Mouse (Mus musculus) left cerebral cortex, postnatal 14 days (tissue): ENCODE measurements around the gene Map1a. TPM values are rescaled to one million over a fixed set of nuclear protein-coding genes. Genes with fewer than 3 reads are reported as not detected.

Experiments
- DNase-seq, 2 experiments: peaks; one replicate each; pipeline ENCODE4 v3.0.0; 2021 to 2022; ENCODE audit warnings: low spot score in 2 of 2, mixed read lengths in 1 of 2
- intact Hi-C: fragments of 180-260 bp; cut with DNase I; formaldehyde crosslinking; loops from one replicate; pipeline ENCODE4 v1.15.1; 2025
- total RNA-seq, 2 experiments: library from RNA; stranded (reverse); gene quantifications; 2 replicates each; pipeline ENCODE4 v1.2.3; 2021

Map1a gene
- total RNA-seq, 2 experiments from 2014 or later = 489 to 493 TPM

GRCm38 (mm10) chr2:121298131-121298530 lies 8.7 kb downstream of the Map1a start:
- DNase-seq = no peak
- intact Hi-C loops = loop anchor here (5.0 kb wide), 2 partner anchors 59 to 106 kb away; partner anchors contain the start of genes Ckmt1 and Ppip5k1

GRCm38 (mm10) chr2:121299471-121299870 lies 10.1 kb downstream of the Map1a start:
- no peak for DNase-seq
- intact Hi-C loops = loop anchor here (5.0 kb wide), 2 partner anchors 58 to 107 kb away; partner anchors contain the start of genes Ckmt1 and Ppip5k1

DNA sequence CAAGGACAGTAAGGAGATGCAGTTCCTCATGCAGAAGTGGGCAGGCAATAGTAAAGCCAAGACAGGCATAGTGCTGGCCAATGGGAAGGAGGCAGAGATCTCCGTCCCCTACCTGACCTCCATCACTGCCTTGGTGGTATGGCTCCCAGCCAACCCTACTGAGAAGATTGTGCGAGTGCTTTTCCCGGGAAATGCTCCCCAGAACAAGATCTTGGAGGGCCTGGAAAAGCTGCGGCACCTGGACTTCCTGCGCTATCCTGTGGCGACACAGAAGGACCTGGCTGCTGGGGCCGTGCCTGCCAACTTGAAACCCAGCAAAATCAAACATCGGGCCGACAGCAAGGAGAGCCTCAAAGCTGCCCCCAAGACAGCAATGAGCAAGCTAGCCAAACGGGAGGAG lies 10.6 kb downstream of the Map1a start:
- intact Hi-C loops = no loop called here
- no peak for DNase-seq

GRCm38 (mm10) chr2:121308997-121309416 lies 19.6 kb downstream of the Map1a start:
- DNase-seq = no peak
- intact Hi-C loops = no loop called here

DNA sequence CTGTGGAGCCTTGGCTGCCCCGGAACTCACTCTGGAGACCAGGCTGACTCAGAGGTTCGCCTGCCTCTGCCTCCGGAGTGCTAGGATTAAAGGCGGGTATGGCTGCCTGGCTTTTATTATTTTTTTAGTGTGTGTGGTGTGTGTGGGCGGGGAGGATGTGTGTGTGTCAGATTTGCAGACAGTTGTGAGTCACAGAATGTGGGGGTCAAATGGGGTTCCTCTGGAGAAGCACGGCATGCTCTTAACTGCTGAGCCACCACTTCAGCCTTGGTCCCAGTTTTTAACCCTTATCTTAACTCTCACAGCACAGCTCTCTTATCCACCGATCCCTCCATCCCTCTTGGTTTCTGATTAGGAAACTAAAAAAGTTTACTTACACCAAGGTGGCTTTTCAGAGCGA lies 26.9 kb downstream of the Map1a start:
- no peak for DNase-seq

DNA sequence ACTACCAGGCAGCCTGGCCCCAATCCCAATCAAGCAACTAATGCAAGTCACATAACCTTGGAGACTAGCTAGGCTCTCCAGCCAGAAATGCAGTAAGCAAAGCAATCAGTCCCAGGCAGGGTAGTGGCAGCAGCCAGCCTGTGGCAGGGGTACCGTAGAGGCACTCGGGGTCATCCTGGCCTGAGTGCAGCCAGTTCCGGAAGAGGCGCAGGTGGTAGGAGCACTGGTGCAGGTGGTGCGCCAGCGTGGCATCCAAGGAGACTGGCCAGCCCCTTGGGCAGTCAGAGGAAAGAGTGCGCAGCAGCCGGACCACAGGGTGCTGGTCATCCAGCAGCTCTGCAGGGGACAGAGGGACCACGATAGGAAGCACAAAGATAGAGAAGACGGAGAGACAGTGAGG lies 33.6 kb downstream of the Map1a start:
- intact Hi-C loops = no loop called here
- DNase-seq = no peak

More for the DNA sequence above, 26.9 kb downstream of the Map1a start:
- intact Hi-C loops = no loop called here

GRCm38 (mm10) chr2:121323693-121324470 lies 34.5 kb downstream of the Map1a start:
- intact Hi-C loops = no loop called here

GRCm38 (mm10) chr2:121329492-121329891 lies 40.1 kb downstream of the Map1a start:
- intact Hi-C loops = no loop called here
- no peak for DNase-seq

More at GRCm38 (mm10) chr2:121323693-121324470, 34.5 kb downstream of the Map1a start:
- DNase-seq = no peak

- DNase-seq = no peak
- intact Hi-C loops = no loop called here
Observed at GRCm38 (mm10) chr2:121339057-121339456, 49.7 kb downstream of the Map1a start.

GRCm38 (mm10) chr2:121353156-121353555 lies 63.8 kb downstream of the Map1a start:
- intact Hi-C loops = no loop called here
- DNase-seq = no peak

- DNase-seq = no peak
- intact Hi-C loops = no loop called here
Observed at GRCm38 (mm10) chr2:121354378-121354777, 65.0 kb downstream of the Map1a start.

GRCm38 (mm10) chr2:121354820-121355592 lies 65.6 kb downstream of the Map1a start, which contains the start of gene Ppip5k1:
TSS of gene Ppip5k1 (minus strand) at chr2:121355396.
- peak; percentile 98 to 99 for DNase-seq
- intact Hi-C loops = loop anchor here (5.0 kb wide), 1 partner anchor 58 kb away; no protein-coding TSS in a partner anchor

DNA sequence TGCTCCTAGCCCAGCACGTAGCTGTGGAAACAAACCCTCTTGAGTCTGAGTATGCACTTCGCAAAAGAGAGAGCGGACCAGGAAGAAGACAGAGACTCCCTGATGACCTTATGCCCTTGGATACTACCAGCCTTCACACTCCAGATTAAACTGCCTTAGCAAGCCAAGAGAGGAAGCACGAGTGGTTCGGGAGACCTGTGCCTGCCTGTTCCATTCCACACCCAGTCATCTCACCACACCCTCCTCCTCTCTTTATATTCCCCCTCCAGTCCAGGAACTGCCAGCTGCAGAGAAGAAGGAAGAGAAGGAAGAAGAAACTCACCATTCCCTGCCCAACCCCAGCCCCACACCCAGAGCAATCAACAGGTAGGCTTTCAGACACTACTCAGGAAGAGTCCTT lies 68.1 kb downstream of the Map1a start, which contains the start of gene Ckmt1:
TSS of gene Ckmt1 (plus strand) at position 221 of the 400 bp plus-strand sequence.
- no peak for DNase-seq
- intact Hi-C loops = loop anchor here (5.0 kb wide), 1 partner anchor 60 kb away; no protein-coding TSS in a partner anchor

DNA sequence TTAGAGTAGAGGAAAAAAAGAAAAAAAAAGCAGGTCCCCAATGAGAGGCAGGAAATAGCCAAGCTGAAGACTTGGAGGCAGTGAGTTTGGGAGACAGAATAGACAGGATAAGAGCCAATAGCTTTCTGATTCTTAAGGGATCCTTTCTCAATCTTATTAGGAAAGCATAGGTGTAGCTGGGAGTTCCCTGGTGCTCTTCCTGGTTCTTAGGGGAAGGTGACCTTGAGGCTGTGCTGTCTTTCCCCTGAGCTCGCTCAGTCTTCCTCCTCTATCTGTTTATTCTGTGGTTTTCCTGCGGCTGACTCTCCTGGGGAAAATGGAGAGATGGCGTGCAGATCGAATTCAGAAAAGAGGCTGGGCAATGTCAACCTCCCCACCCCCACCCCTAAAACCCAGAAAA lies 68.6 kb downstream of the Map1a start:
- DNase-seq = no peak
- intact Hi-C loops = loop anchor here (5.0 kb wide), 1 partner anchor 61 kb away; no protein-coding TSS in a partner anchor

- DNase-seq = peak; percentile 83 to 85
- intact Hi-C loops = loop anchor here (5.0 kb wide), 1 partner anchor 61 kb away; no protein-coding TSS in a partner anchor
Observed at GRCm38 (mm10) chr2:121358381-121358780, 69.0 kb downstream of the Map1a start.

- intact Hi-C loops = loop anchor here (5.0 kb wide), 1 partner anchor 62 kb away; no protein-coding TSS in a partner anchor
- no peak for DNase-seq
Observed at GRCm38 (mm10) chr2:121359461-121359860, 70.1 kb downstream of the Map1a start.
